Mouse (Mus musculus) lung, postnatal 0 days (tissue): Measurements from ENCODE around the gene Drap1. TPM values are rescaled to one million over a fixed set of nuclear protein-coding genes. Genes with fewer than 3 reads are reported as not detected.

Experiments
- ATAC-seq: fragments of 200-750 bp; cut with Nextera tagmentation; 2 replicates; pipeline ENCODE4 v1.8.0; 2017; ENCODE audit warnings: moderate library complexity
- DNase-seq: peaks from one replicate; pipeline ENCODE4 v3.0.0-alpha.2; 2016; ENCODE audit warnings: low spot score
- H3K27ac ChIP-seq: fragments of 300-500 bp; sonication (generic); 2 replicates; pipeline ENCODE4 v1.5.1; 2014; ENCODE audit warnings: antibody characterized with exemption, mild to moderate bottlenecking, low read length, mixed read lengths
- H3K27me3 ChIP-seq: fragments of 300-500 bp; sonication (generic); replicated peaks from 2 replicates; pipeline ENCODE4 v1.6.1; 2014; ENCODE audit warnings: low read length, mixed read lengths; ENCODE audit not compliant: insufficient read depth
- H3K36me3 ChIP-seq: fragments of 300-500 bp; sonication (generic); 2 replicates; pipeline ENCODE4 v1.6.1; 2014; ENCODE audit warnings: low read length, mixed read lengths; ENCODE audit not compliant: insufficient read depth
- H3K4me1 ChIP-seq: fragments of 300-500 bp; sonication (generic); 2 replicates; pipeline ENCODE4 v1.6.1; 2014; ENCODE audit warnings: antibody characterized with exemption, low read depth, low read length, mixed read lengths; ENCODE audit not compliant: insufficient read depth
- H3K4me2 ChIP-seq: fragments of 300-500 bp; sonication (generic); replicated peaks from 2 replicates; pipeline ENCODE4 v1.6.1; 2014; ENCODE audit warnings: low read depth, mild to moderate bottlenecking, low read length, moderate library complexity, mixed read lengths
- H3K4me3 ChIP-seq: fragments of 300-500 bp; sonication (generic); 2 replicates; pipeline ENCODE4 v1.5.1; 2014; ENCODE audit warnings: low read depth, low read length
- H3K9ac ChIP-seq: fragments of 300-500 bp; sonication (generic); replicated peaks from 2 replicates; pipeline ENCODE4 v1.6.1; 2014; ENCODE audit warnings: low read depth, mild to moderate bottlenecking
- H3K9me3 ChIP-seq: fragments of 300-500 bp; sonication (generic); 2 replicates; pipeline ENCODE4 v1.6.1; 2016; ENCODE audit warnings: low read length, mixed read lengths
- CTCF ChIP-seq: IDR thresholded peaks from 2 replicates; pipeline ENCODE4 v1.5.1; 2016; ENCODE audit warnings: antibody characterized with exemption, mild to moderate bottlenecking
- EP300 ChIP-seq: IDR thresholded peaks from 2 replicates; pipeline ENCODE4 v1.6.1; 2016; ENCODE audit warnings: antibody characterized with exemption, mild to moderate bottlenecking, control low read depth
- WGBS: fragments of 180-500 bp; shearing (Covaris S2); extraction: QIAGEN DNeasy Blood & Tissue Kit; methylation state at CpG from one replicate; pipeline ENCODE4 v1.1.7; 2014; 5-methylcytosine and 5-hydroxymethylcytosine counted together
- polyA plus RNA-seq: library from polyadenylated mRNA; unstranded; fragments of >200 nt; fragmentation: Nextera tagmentation; extraction: Ambion mirVana; gene quantifications from 2 replicates; pipeline ENCODE4 v1.2.1, GENCODE M21; 2015

The Drap1 gene
- polyA plus RNA-seq, 1 experiment from 2014 or later = 379 TPM

DNA sequence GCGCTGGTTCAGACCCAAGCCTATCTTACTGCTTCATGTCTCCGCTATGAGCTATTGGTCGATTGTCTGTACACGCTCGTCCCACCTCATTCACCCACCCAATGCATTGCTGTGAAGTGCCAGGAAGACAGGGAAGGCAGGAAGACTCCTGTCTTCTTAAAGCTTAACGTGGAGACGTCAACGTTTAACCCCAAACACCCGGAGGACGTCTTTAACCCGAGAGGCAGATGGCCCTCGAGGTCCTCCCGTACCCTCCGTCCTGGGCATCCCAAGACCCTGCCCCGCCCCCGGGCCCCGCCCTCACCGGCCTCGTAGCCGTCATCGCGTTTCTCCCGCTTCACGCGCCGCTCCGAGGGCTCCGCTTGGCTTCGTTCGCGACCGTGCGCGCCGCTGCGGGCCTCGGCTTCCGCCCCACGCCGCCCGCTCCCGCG lies 36.8 kb downstream of the Drap1 start:
- peak overlapping the region; percentile 91 for H3K9ac ChIP-seq
- peak overlapping the region; percentile 91 for H3K27ac ChIP-seq
- H3K4me1 ChIP-seq = peaks cover 12% of the 10 kb centered on the region; the same call in 1 of the 2 replicates
- DNase-seq (peak; percentile 31), ATAC-seq (peak; percentile 43)
- TF ChIP-seq EP300 = no peak
- no peak for TF ChIP-seq CTCF
- under 1% methylated on average over 42 of the region's 43 CpGs for WGBS
- no peaks in the 10 kb centered on the region for H3K9me3 ChIP-seq
- H3K4me3 ChIP-seq = peak overlapping the region; percentile 94
- no peaks in the 10 kb centered on the region for H3K27me3 ChIP-seq
- H3K4me2 ChIP-seq = peak overlapping the region; percentile 67
- H3K36me3 ChIP-seq = peaks cover 17% of the 10 kb centered on the region

- ATAC-seq (no peak), DNase-seq (no peak)
- Histone ChIP-seq H3K4me1 (peaks cover 11% of the 10 kb centered on the region; the same call in 1 of the 2 replicates), H3K4me3 (no peak overlapping the region), H3K9ac (no peak overlapping the region), H3K4me2 (no peak overlapping the region), H3K27ac (no peak overlapping the region), H3K9me3 (no peaks in the 10 kb centered on the region), H3K36me3 (peaks cover 48% of the 10 kb centered on the region), H3K27me3 (no peaks in the 10 kb centered on the region)
- 90% methylated on average over 8 of the region's 8 CpGs for WGBS
- no peak for TF ChIP-seq EP300
- no peak for TF ChIP-seq CTCF
Observed at GRCm38 (mm10) chr19:5384715-5385114, 40.1 kb downstream of the Drap1 start.

- Histone ChIP-seq H3K4me2 (no peak overlapping the region), H3K4me3 (no peak overlapping the region), H3K36me3 (peaks cover 62% of the 10 kb centered on the region), H3K9me3 (no peaks in the 10 kb centered on the region), H3K9ac (no peak overlapping the region), H3K27me3 (no peaks in the 10 kb centered on the region), H3K27ac (no peak overlapping the region), H3K4me1 (peaks cover 5% of the 10 kb centered on the region; the same call in 1 of the 2 replicates)
- ATAC-seq = no peak
- WGBS = 90% methylated on average over 12 of the region's 12 CpGs
- DNase-seq = no peak
- TF ChIP-seq EP300 = no peak
- no peak for TF ChIP-seq CTCF
Observed at GRCm38 (mm10) chr19:5383326-5383725, 41.5 kb downstream of the Drap1 start.

GRCm38 (mm10) chr19:5377446-5377845 lies 47.3 kb downstream of the Drap1 start:
- H3K36me3 ChIP-seq = peaks cover 51% of the 10 kb centered on the region
- DNase-seq = no peak
- H3K4me2 ChIP-seq = no peak overlapping the region
- no peaks in the 10 kb centered on the region for H3K4me1 ChIP-seq
- H3K4me3 ChIP-seq = no peak overlapping the region
- no peak for ATAC-seq
- 87% methylated on average over 1 of the region's 1 CpGs for WGBS
- H3K9me3 ChIP-seq = no peaks in the 10 kb centered on the region
- TF ChIP-seq CTCF (no peak), EP300 (no peak)
- H3K9ac ChIP-seq = no peak overlapping the region
- H3K27ac ChIP-seq = no peak overlapping the region
- no peaks in the 10 kb centered on the region for H3K27me3 ChIP-seq

GRCm38 (mm10) chr19:5374748-5375147 lies 50.0 kb downstream of the Drap1 start:
- no peak overlapping the region for H3K4me3 ChIP-seq
- peaks cover 38% of the 10 kb centered on the region; the same call in 1 of the 2 replicates for H3K36me3 ChIP-seq
- DNase-seq (no peak), ATAC-seq (no peak)
- no peaks in the 10 kb centered on the region for H3K9me3 ChIP-seq
- WGBS = 56% methylated on average over 4 of the region's 4 CpGs
- TF ChIP-seq EP300 (no peak), CTCF (no peak)
- H3K4me2 ChIP-seq = no peak overlapping the region
- H3K27ac ChIP-seq = no peak overlapping the region
- no peaks in the 10 kb centered on the region for H3K4me1 ChIP-seq
- no peaks in the 10 kb centered on the region for H3K27me3 ChIP-seq
- no peak overlapping the region for H3K9ac ChIP-seq

DNA sequence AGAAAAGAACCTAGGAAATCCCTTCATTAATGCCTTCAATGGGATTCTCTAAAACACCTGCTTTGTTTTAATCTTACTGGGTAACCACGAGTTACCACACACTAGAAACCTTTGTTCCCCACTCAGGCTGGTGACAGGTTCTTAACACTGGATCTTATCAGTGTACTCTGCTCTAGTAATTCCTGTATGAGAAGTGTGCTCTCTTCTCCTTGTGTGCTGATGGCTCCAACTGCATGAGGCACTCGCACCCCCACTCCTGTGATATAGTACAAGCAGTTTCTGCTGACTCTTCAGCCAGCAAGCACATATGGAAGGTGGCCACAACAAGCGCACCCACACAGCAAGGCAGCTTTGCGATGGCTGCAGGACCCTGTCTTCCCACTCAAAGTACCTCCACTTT lies 50.6 kb downstream of the Drap1 start:
- H3K9me3 ChIP-seq = no peaks in the 10 kb centered on the region
- H3K9ac ChIP-seq = no peak overlapping the region
- H3K4me3 ChIP-seq = no peak overlapping the region
- H3K36me3 ChIP-seq = peaks cover 32% of the 10 kb centered on the region; the same call in 1 of the 2 replicates
- DNase-seq = no peak
- ATAC-seq = no peak
- no peaks in the 10 kb centered on the region for H3K27me3 ChIP-seq
- H3K27ac ChIP-seq = no peak overlapping the region
- WGBS = 77% methylated on average over 4 of the region's 4 CpGs
- H3K4me2 ChIP-seq = no peak overlapping the region
- TF ChIP-seq CTCF (no peak), EP300 (no peak)
- H3K4me1 ChIP-seq = no peaks in the 10 kb centered on the region

Other genes with a start within 250 kb of the Drap1 start
- gene Pacs1, start 151.9 kb downstream of the Drap1 start, polyA plus RNA-seq = 9.3 and 10.4 TPM in 2 replicates
- gene Sf3b2, start 129.5 kb downstream of the Drap1 start, polyA plus RNA-seq = 200 TPM in 2 replicates
- gene Gal3st3, start 126.6 kb downstream of the Drap1 start, polyA plus RNA-seq = 0.55 and 0.57 TPM in 2 replicates
- gene Catsper1, start 89.2 kb downstream of the Drap1 start, polyA plus RNA-seq = not detected in 2 replicates
- 0.65 and 1.4 TPM in 2 replicates for gene Cst6, start 75.4 kb downstream of the Drap1 start, polyA plus RNA-seq
- 21.5 and 25.4 TPM in 2 replicates for gene Eif1ad, start 58.2 kb downstream of the Drap1 start, polyA plus RNA-seq
- 182 and 191 TPM in 2 replicates for gene Banf1, start 57.8 kb downstream of the Drap1 start, polyA plus RNA-seq
- gene Sart1, start 36.3 kb downstream of the Drap1 start, polyA plus RNA-seq = 35.2 and 43.5 TPM in 2 replicates
- 1.1 TPM in 2 replicates for gene Tsga10ip, start 22.5 kb downstream of the Drap1 start, polyA plus RNA-seq
- gene AI837181, start 165 bp upstream of the Drap1 start, polyA plus RNA-seq = 61.7 and 63.6 TPM in 2 replicates
- 0.31 TPM in 1 of 2 replicates, not detected in the other for gene Fosl1, start 22.6 kb upstream of the Drap1 start, polyA plus RNA-seq
- gene Ccdc85b, start 32.9 kb upstream of the Drap1 start, polyA plus RNA-seq = 14.4 and 18.0 TPM in 2 replicates
- gene Fibp, start 35.6 kb upstream of the Drap1 start, polyA plus RNA-seq = 133 and 135 TPM in 2 replicates
- 2.6 and 2.8 TPM in 2 replicates for gene Ctsw, start 43.5 kb upstream of the Drap1 start, polyA plus RNA-seq
- gene Efemp2, start 49.0 kb upstream of the Drap1 start, polyA plus RNA-seq = 91.8 and 96.1 TPM in 2 replicates
- gene Mus81, start 63.4 kb upstream of the Drap1 start, polyA plus RNA-seq = 46.7 and 50.2 TPM in 2 replicates
- gene Cfl1, start 65.5 kb upstream of the Drap1 start, polyA plus RNA-seq = 1,591 and 1,653 TPM in 2 replicates
- gene 1700020D05Rik, start 78.8 kb upstream of the Drap1 start, polyA plus RNA-seq = not detected in 2 replicates
- 3.6 and 3.7 TPM in 2 replicates for gene Snx32, start 85.6 kb upstream of the Drap1 start, polyA plus RNA-seq
- 2.1 and 2.2 TPM in 2 replicates for gene Ovol1, start 135.7 kb upstream of the Drap1 start, polyA plus RNA-seq
- gene Ap5b1, start 143.0 kb upstream of the Drap1 start, polyA plus RNA-seq = 3.9 and 4.3 TPM in 2 replicates
- gene Rnaseh2c, start 176.9 kb upstream of the Drap1 start, polyA plus RNA-seq = 59.6 and 68.5 TPM in 2 replicates
- gene Kat5, start 185.3 kb upstream of the Drap1 start, polyA plus RNA-seq = 51.1 and 51.9 TPM in 2 replicates
- gene Rela, start 212.5 kb upstream of the Drap1 start, polyA plus RNA-seq = 50.1 and 51.5 TPM in 2 replicates
- gene Sipa1, start 238.7 kb upstream of the Drap1 start, polyA plus RNA-seq = 32.6 and 38.2 TPM in 2 replicates